Mouse (Mus musculus): Measurements from ENCODE around the gene Atxn10.
"Not testable (repeated sequence)": the region's sequence is repeated elsewhere in the genome, so short reads cannot be mapped to it uniquely, and the experiment has no call there.

DNA sequence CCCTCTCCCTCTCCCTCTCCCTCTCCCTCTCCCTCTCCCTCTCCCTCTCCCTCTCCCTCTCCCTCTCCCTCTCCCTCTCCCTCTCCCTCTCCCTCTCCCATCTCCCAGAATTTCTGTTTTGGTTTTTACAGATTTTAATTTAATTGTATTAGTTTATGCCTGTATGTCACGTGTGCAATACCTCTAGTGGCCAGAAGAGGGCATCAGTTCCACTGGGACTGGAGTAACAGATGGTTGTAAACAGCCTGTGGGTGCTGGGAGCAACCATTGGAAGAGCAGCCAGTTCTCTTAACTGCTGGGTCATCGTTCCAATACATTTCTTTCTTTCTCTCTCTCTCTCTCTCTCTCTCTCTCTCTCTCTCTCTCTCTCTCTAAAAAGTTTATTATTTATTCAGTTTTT, 7.6 kb upstream of the Atxn10 start:
- TF ChIP-seq TAL1, GATA1 (IDR thresholded peaks at IDR 0.05; ENCODE audit: low read length): not testable (repeated sequence)

All from erythroblast, embryonic 14.5 days (primary cell).